Mouse (Mus musculus) kidney, postnatal 14 days (tissue): Measurements from ENCODE around the gene Gdpd2.

Experiments used
- DNase-seq: peaks from one replicate; pipeline ENCODE4 v3.0.0; 2022; ENCODE audit warnings: mixed read lengths

Gdpd2 gene

DNA sequence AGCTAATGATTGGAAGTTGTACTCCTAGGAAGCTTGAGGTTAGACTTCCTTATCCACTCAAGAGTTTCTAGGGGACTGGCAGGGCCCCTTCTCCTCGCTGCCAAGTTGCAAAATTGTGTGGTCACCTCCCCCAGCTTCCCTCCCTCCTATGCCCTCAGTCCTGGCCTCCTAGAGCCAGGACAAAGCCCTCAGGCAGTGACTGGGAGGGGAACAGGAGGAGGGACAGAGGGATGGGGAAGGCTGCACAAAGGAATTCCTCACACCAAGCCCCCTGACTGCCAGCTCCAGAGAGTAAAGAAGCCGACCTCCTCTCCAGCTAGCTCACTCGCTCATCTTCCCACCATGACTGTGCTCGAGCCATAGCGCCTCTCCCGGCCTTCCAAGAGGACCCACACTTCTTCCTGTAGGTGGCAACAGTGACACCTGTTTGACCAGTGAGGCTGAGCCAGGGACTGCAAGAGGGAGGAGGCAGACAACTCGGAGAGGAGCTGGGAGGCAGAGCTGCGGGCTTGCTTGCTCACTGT lies at the start of gene Gdpd2:
Gene Gdpd2, plus strand, starts transcription at position 209 of the 524 bp plus-strand sequence.
- DNase-seq = peak; percentile 46

DNA sequence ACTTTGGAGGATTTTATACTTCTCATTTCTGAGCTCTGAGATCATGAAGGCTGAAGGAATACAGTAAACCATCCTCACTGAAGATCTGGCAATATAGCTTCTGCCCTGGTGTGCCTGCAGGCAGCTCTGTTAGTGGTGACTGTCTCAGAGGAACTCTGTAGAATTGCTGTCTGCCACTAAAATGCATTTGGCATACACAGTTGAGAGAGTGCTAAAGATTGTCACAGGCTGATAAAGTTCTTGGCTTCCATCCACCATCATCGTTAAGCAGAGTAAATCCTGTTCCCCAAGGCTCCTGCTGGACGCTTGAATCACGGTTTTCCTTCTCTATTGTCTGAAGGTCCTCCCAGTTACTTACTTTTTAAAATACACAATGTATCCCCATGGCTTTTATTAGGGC lies 43.1 kb upstream of the Gdpd2 start:
- DNase-seq = peak; percentile 4

DNA sequence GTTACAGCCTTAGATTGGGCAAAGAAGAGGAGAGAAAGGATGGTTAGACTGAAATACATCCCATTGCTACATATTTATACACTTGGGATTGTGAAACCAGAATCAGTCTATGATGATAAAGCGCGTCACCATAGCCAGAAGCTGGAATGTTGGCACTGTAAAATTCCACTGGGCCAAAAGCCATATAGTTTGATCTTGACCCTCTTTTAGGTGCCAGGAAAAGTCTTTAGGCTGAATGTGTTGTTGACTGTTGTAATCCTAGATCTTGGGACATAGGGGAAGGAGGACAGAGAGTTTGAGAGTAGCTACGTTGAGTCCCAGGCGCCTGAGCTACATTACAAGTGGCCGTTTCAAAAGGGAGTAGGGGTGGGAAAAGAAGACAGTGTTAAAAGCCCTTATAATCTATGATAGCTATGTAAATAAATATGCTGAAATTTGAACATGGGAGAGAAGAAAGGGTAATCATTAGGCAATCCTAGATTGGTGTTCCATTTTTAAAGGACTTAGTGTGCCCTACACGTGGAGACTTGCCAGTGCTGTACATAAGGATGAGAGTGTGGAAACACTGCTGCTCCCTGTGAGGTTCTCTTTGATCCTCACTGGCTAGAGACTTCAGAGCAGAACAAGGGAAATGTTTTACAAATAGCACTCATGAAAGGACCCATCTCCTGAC lies 42.2 kb upstream of the Gdpd2 start:
- no peak for DNase-seq

DNA sequence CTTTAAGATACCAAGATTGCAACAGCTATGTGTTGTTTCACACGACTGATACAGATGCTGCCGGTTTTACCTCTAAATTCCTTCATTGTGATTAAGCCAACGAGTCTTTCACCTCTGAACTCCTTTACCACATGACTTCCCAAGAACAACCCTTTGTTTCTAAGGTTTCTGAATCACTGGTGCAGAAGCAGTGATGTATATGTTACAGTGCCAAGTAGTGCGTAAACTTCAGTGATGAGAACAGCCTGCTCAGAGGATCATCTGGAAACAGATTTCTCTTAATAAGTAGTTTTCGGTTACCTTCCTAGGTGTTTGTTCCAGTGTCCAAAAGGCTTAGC lies 41.7 kb upstream of the Gdpd2 start:
- DNase-seq = no peak

DNA sequence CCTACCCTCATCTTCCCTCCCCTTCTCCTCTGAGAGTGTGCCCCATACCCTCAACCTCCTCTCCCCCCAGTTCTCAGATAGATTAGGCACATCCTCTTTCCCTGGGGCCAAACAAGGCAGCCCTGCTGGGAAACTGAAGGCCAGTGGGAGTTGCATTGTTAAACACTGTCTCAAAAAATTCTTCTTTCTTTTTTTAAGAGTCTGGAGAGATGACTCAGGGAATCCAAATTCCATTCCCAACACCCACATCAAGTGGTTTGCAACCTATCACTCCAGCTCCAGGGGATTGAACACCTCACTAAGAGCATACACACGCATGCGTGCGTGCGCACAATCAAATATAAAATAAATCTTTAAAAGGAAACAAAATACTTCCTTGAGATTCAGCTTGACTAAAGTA lies 32.9 kb upstream of the Gdpd2 start:
- no peak for DNase-seq

DNA sequence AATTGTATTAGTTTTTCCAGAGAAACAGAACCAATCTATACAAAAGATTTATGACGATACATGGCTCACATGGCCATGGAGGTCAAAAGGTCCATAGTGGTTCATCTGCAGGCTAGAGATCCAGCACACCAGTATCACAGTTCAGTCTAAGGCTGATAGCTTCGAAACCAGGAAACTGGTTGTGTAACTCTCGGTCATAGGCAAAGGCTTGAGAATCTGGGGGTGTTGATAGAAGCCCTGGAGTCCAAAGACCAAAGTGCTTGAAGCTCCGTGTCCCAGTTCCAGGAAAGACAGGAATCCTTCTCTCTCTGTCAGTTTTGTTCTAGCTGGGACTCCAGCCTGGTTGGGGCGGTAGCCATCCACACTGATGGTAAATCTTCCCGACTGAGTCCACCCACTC lies 21.6 kb upstream of the Gdpd2 start:
- DNase-seq = peak; percentile 14

DNA sequence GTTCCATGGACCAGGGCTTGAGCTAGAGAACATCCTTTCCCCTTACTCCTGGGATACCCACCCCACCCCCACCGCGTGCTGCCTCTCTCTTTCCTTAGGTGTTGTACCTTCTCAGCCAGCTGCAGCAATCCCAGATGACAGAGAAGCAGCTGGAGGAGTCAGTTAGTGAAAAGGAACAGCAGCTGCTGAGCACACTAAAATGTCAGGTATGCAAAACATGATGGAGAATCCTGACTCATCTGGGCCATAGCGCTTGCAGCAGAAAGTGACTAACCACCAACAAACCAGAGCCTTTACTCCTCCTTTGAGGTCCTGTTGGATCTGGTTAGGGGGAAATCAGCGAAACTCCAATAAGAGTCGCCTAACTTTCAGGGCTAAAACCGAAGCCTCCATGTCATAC lies 13.5 kb upstream of the Gdpd2 start:
- no peak for DNase-seq

DNA sequence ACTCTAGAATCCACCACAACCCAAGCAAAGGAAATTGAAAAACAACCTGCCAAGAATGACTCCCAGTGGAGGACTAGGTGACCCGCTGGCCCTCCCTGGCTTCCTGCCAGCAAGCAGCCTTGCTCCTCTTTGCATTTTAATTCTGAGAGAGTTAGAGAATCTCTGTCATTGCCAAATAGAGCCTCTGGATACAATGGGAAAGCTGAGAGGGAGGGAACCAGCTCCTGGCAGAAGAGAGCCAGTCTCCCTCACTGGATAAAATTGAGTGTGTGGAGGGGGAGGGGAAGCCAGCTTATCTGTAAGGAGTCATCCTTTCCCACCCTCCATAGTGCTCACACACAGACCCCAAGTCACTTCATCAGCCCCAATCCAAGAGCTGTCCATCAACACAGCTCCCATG lies 726 bp upstream of the Gdpd2 start:
- peak; percentile 64 for DNase-seq

DNA sequence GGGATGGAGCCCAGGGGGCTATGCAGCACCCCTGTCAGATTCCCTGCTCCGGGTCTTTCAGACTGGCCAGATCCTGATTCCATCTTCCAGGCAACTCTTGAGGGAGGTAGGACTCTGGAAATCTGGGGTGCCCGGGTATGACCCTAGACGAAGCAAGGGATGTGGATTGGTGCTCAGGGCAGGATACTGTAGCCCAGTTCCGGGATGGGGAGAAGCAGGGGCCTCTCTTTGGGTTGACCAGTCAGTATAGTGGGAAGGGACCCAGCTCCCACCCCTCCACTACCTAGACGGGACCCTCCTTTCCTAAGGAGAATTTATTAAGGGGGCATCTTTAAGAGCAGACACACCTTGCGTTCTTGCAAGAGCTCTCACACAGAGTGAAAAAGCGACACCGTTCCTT lies 593 bp downstream of the Gdpd2 start:
- DNase-seq = no peak

DNA sequence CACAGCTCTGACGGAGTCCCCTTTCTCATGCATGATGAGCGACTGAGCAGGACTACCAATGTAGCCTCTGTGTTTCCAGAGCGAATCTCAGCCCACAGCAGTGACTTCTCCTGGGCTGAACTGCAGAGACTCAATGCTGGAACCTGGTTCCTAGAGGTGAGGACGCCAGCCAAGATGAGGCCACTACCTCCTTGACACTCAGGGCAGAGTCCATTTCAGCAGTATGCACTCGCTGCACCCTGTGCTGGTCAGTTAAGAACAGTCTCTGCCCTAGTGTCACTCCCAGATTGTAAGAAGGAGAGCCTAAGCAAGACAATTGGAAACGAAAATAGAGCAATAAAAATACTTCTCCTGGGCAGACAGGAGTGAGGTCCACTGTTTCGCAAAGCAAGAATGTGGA lies 4.7 kb downstream of the Gdpd2 start:
- DNase-seq = peak; percentile 42

DNA sequence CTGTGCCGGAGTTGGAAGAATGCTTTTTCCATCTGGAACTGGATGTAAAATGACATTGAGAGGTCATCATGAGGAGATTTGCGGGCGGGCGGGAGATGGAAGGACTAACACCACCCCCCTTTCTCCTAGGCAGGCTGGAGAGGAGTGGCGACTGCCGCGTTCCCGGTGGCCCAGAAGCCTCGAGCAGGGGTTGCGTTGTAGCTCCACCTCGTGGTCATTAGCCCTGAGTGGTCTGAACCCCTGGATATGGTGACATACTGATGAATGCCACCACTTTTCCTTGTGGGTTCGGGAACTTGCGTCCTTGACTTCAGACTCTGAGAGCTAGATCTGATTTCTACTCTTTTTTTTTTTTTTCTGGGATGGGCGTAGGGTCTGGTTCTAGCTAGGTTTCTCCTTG lies 9.2 kb downstream of the Gdpd2 start:
- DNase-seq = peak; percentile 65

DNA sequence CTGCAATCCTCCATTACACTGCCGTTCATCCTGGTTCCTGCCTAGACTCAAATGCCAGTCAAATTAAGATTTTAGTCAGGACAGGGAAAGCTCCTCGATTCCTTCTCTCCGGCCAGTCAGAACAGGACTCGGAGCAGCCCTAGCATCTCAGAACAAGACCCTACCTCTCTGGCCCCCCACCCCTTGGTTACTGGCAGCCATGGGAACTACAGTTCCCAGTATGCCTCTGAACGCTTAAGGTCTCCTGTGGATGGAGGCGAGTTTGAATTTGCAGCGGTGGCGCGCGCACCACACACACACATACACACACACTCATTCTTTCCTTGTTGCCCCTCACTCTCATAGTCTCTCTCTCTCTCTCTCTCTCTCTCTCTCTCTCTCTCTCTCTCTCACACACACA lies 9.8 kb downstream of the Gdpd2 start:
- no peak for DNase-seq

DNA sequence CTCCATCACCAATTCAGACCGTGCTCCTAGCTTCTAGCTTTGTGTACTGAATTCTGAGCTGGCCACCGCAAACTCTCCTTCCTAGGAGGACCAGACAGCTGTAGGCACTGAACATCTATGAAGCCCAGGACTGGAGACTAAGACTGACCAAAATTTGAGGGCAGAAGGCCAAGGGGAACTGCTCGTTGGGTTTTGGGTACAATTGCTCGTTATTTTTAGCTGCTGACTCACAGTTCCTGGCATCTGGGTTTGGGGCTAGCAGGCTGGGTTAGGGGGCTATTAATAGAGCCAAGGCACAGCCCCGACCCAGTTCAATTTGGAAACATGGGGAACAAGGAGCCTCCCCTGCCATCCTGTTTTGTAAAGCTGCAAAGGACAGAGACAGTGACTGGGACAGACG lies 11.1 kb downstream of the Gdpd2 start:
- DNase-seq = no peak

DNA sequence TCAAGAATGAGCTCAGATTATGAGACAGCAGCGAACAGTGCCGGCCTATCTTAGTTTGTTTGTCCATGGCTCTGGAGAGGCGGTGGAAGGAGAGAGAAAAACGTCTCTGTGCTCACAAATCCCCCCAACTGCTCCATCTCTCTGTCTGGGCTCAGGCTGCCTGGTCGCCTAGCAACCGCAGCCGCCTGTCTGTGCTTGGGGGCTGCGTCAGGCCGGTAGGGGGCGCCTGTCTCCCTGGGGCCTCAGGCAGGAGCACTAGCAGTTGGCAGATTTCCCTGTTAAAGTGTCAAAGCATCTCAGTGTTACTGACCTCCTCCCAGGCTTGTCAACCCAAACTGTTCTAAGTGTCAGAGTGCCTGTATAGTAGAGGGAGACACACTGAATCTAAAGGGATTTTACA lies 12.3 kb downstream of the Gdpd2 start:
- peak; percentile 28 for DNase-seq

DNA sequence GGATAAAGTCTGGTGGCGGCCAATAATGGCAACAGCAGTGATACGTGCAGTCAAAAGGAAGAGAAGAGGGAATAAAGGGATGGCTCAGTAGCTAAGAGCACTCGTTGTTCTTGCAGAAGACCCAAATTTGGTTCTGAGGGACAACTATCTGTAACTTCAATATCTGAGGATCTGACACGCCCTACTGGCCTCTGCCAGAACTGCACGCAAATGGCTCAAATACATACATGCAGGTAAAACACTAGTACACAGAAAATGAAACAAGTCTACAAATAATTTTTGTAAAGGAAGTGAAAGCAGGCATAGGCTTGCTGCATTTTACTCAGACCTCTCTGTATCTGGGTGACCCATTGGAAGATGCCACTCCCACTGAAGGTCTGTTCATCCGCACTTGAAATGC lies 36.2 kb downstream of the Gdpd2 start:
- no peak for DNase-seq

DNA sequence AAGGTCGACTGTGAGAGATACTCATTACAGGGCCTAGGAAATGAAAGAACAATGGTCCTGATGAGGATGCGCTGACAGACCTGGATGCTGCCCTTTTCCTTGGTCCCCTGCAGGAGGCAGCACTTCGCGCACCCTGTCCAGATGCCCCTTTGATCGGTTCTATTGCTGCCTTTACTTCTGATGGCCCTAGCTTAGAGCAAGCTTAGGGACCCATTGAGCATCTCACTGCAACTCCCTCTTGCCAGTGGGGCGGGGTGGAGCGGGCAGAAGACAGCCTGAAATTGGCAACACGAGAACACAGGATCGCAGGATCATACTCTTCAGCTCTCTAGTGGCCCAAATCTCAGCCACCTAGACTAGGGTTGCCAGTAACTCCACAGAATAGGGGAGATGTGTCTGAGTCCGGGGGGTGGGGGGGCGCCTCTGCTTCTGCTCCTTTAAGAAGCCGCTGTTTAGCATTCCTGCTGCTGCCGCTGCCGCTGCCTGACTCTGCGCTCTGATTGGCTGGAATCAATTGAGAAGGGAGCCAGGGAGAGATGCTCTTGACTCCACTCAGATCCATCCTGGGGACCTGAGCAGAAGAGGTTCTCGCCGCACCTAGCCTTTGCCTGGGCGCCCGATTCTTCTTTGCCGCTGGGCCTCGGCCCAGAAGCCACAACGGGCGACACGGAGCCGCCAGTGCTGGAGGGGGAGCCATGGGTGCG lies 37.7 kb downstream of the Gdpd2 start, which contains the start of gene Dlg3:
Gene Dlg3, plus strand, starts transcription at position 542 of the 704 bp plus-strand sequence.
- peak; percentile 21 for DNase-seq

DNA sequence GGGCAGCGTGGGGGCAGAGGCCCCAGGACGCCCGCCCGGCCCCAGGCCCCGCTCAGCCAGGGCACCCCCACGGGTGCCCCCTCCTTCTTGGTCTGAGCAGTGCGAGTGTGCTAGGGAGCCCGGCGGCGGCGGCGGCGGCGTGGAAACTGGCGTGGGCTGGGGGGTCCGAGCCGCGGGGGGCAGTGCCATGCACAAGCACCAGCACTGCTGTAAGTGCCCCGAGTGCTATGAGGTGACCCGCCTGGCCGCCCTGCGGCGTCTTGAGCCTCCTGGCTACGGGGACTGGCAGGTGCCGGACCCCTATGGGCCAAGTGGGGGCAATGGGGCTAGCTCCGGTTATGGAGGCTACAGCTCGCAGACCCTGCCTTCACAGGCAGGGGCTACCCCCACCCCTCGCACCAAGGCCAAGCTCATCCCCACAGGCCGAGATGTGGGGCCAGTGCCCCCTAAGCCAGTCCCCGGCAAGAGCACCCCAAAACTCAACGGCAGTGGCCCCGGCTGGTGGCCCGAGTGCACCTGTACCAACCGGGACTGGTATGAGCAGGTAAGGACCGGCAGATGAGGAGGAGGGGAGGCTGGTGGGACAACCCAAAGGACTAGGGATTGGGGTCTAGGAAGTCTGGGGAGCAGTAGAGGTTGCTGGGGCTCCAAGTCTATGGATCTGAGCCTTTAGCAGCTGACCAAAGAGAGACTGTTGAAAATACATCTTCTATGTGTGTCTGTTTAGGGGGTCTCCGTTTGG lies 38.4 kb downstream of the Gdpd2 start:
- no peak for DNase-seq

DNA sequence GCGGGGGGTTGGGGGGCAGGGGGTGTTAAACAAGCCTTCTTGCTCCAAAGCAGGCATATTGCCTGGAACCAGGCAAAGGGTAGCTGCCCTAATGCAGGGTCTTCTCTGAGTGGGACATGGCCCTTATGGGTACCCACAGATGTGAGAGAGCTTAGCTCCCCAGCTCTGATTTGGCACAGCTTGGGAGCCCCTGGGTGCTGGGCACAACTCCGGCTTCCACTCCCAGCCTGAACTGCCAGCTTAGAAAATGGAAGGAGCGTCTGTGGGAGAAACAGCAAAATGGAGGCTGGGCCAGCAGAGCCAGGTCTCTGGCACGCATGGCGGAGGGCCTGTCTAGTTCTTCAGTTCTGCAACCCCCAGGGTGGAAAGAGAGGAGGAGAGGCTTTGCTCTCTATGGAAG lies 39.6 kb downstream of the Gdpd2 start:
- DNase-seq = no peak

DNA sequence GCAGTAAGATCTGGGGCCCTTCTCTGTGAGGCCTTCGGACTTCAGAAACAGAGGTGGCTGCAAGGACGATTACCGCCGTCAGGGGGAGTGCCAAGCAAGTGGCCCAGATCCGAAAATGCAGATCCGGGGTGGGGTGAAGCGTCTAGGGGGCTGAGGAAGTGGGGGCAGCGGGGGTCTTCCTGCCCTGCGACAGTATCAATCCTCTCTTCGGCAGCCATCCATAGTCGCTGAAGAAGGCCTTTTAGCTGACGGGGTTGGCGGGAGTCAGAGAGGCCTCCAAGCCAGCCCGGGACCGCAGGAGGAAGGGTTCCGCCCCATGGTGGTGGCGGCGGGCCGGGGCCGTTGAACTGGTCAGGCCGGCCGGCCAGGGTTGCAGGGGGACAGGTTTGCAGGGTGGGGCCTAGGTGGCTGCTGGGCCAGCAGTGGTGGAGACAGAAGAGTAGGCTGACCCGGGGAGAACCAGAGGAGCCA lies 44.7 kb downstream of the Gdpd2 start:
- peak; percentile 74 for DNase-seq

DNA sequence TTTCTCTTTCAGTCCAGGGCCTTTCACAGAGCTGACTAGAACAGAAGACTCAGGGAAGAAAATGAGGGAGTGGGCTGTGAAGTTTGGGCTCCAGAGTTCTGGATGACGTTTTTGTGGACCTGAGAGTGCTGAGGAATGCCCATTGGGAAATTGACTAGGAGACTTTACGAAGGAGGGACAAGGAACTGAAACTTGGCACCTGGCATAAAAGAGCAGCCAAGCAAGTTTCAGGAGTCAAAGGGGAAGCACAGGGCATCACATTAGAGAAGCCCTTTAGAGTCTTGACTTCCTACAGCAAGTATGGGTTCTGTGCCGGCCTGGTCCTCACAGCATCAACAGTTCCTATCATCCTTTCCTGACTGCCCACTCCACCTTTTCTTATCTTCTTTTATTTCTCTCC lies 45.7 kb downstream of the Gdpd2 start:
- no peak for DNase-seq

DNA sequence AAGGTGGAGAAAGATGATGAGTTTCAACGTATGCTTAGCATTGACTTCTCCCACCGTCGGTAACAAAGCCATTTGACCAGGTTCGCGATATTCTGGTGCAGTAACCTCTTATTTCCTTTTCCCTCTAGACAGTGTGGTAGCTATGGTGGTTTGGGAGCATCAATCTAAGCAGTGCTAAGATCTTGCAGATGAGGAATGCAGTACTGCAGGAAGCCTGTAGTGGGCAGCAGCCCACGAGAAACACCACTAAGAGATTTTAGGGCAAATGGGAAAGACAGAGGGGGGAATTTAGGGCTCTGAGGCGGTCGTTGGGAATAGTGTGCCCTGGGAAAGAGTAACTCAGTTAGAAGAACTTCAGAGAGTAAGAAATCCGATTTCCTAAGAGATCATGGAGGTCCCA lies 46.8 kb downstream of the Gdpd2 start:
- peak; percentile 68 for DNase-seq

DNA sequence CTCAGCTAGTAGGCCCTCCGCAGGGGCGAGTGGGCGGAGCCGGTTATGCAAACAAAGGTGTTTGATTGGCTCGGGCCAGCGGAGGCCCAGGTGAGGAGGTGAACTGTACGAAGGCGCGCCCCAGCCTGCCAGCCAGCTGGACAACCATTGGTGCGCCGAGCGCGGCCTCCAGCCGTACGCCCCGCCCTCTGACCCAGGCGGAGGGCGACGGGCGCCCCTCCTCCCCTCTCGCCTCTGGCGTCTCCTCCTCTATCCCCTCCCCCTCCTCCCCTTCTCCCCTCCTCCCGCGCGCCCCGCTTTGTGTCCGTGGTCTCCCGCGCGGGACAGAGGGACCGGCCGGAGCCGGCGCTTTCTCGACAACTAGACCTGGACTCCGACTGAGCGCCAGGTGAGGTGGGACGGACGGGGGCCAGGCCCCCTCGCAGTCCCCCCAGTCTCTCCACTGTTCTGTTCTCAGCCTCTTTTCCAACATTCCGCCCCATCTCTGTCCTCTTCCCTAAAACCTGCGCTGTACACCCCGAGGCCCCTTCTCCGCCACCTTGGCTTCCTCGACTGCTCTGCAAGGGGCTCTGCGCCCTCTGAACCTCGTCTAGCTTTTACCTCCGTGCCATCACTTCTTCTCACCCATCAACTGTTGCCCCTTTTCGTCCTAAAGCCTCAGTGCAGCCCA lies 47.4 kb downstream of the Gdpd2 start:
- DNase-seq = peak; percentile 89

DNA sequence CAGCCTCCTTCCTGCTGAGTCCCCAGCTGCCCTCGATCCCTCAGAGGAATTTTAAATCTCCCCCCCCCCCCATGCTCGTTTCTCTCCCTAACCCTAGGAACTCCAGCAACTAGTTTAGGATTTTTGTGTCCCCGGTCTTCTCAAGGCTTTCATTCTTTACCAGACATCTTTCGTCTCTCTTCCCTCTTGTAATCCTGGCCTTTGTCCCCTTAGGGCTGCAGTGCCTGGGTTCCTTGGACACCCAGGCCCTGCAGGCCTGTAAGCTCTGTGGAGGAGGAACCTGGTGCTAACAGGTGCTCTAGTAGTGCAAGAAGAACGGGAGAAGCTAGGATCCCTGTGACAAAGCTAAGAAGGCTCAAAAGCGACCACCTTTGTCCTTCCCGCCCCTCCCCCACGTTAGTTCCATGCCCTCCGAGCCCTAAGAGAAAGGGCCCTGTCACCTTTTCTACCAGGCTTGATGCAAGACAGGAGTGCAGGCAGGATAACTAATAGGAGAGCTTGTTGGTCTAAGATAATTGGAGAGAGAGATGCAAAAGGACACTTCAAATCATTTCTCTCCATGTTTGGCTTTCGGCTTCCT lies 48.1 kb downstream of the Gdpd2 start:
- no peak for DNase-seq
